Mouse (Mus musculus) thymus, postnatal 14 days (tissue): ENCODE results near the gene Snap91.

Experiments
- DNase-seq: peaks from one replicate; pipeline ENCODE4 v3.0.0; 2021

The Snap91 gene

GRCm38 (mm10) chr9:86880113-86880972, at the start of gene Snap91:
Snap91 (minus strand) TSS chr9:86880654.
- DNase-seq: peak; percentile 4

GRCm38 (mm10) chr9:86926519-86926918, 46.1 kb upstream of the Snap91 start:
- no peak for DNase-seq

- no peak for DNase-seq
Measured at GRCm38 (mm10) chr9:86925688-86926087, 45.2 kb upstream of the Snap91 start.

GRCm38 (mm10) chr9:86922430-86922829, 42.0 kb upstream of the Snap91 start:
- DNase-seq: no peak

- DNase-seq: no peak
Measured at GRCm38 (mm10) chr9:86916543-86916942, 36.1 kb upstream of the Snap91 start.

GRCm38 (mm10) chr9:86899502-86900199, 19.2 kb upstream of the Snap91 start:
- DNase-seq: no peak

GRCm38 (mm10) chr9:86879216-86880112, 990 bp downstream of the Snap91 start:
- DNase-seq: no peak

GRCm38 (mm10) chr9:86878716-86879115, 1.7 kb downstream of the Snap91 start:
- DNase-seq: no peak

GRCm38 (mm10) chr9:86873681-86874080, 6.8 kb downstream of the Snap91 start:
- no peak for DNase-seq

- DNase-seq: no peak
Measured at GRCm38 (mm10) chr9:86869586-86870338, 10.7 kb downstream of the Snap91 start.

GRCm38 (mm10) chr9:86858101-86858500, 22.4 kb downstream of the Snap91 start:
- DNase-seq: no peak

GRCm38 (mm10) chr9:86857626-86858025, 22.8 kb downstream of the Snap91 start:
- DNase-seq: no peak

- no peak for DNase-seq
Measured at GRCm38 (mm10) chr9:86852861-86853260, 27.6 kb downstream of the Snap91 start.

- DNase-seq: no peak
Measured at GRCm38 (mm10) chr9:86851689-86852088, 28.8 kb downstream of the Snap91 start.

GRCm38 (mm10) chr9:86850452-86851207, 29.8 kb downstream of the Snap91 start:
- DNase-seq: no peak

- no peak for DNase-seq
Measured at GRCm38 (mm10) chr9:86843747-86844353, 36.6 kb downstream of the Snap91 start.

- no peak for DNase-seq
Measured at GRCm38 (mm10) chr9:86829792-86830191, 50.7 kb downstream of the Snap91 start.

GRCm38 (mm10) chr9:86829034-86829433, 51.4 kb downstream of the Snap91 start:
- DNase-seq: no peak

GRCm38 (mm10) chr9:86819366-86819765, 61.1 kb downstream of the Snap91 start:
- DNase-seq: no peak

GRCm38 (mm10) chr9:86817673-86818072, 62.8 kb downstream of the Snap91 start:
- no peak for DNase-seq

GRCm38 (mm10) chr9:86814340-86814739, 66.1 kb downstream of the Snap91 start:
- DNase-seq: no peak
